Mouse (Mus musculus) intestine, postnatal 0 days (tissue): ENCODE results near the gene Ndel1. TPM values are rescaled to one million over a fixed set of nuclear protein-coding genes. Genes with fewer than 3 reads are reported as not detected.

ENCODE experiments used
- ATAC-seq: fragments of 200-750 bp; cut with Nextera tagmentation; 2 replicates; pipeline ENCODE4 v1.8.0; 2017; ENCODE audit warnings: mild to moderate bottlenecking, moderate TSS enrichment, moderate library complexity
- H3K27ac ChIP-seq: fragments of 300-500 bp; sonication (generic); 2 replicates; pipeline ENCODE4 v1.5.1; 2014; ENCODE audit warnings: mild to moderate bottlenecking, low read depth, low read length, moderate library complexity
- H3K27me3 ChIP-seq: fragments of 300-500 bp; sonication (generic); replicated peaks from 2 replicates; pipeline ENCODE4 v1.6.1; 2014; ENCODE audit warnings: low read length, mixed read lengths; ENCODE audit not compliant: control insufficient read depth, insufficient read depth
- H3K36me3 ChIP-seq: fragments of 300-500 bp; sonication (generic); 2 replicates; pipeline ENCODE4 v1.6.1; 2014; ENCODE audit warnings: mild to moderate bottlenecking, moderate library complexity; ENCODE audit not compliant: control insufficient read depth, insufficient read depth
- H3K4me1 ChIP-seq: fragments of 300-500 bp; sonication (generic); replicated peaks from 2 replicates; pipeline ENCODE4 v1.6.1; 2014; ENCODE audit warnings: antibody characterized with exemption, low read length, mixed read lengths; ENCODE audit not compliant: control insufficient read depth, insufficient read depth
- H3K4me2 ChIP-seq: fragments of 300-500 bp; sonication (generic); replicated peaks from 2 replicates; pipeline ENCODE4 v1.6.1; 2014; ENCODE audit warnings: low read depth, mild to moderate bottlenecking, moderate library complexity
- H3K4me3 ChIP-seq: fragments of 300-500 bp; sonication (generic); 2 replicates; pipeline ENCODE4 v1.5.1; 2014; ENCODE audit warnings: low read depth, low read length
- H3K9ac ChIP-seq: fragments of 300-500 bp; sonication (generic); 2 replicates; pipeline ENCODE4 v1.6.1; 2014; ENCODE audit warnings: mild to moderate bottlenecking, low read depth, low read length
- H3K9me3 ChIP-seq: fragments of 300-500 bp; sonication (generic); 2 replicates; pipeline ENCODE4 v1.6.1; 2016; ENCODE audit warnings: mixed run types; ENCODE audit not compliant: control insufficient read depth
- CTCF ChIP-seq: sonication (generic); IDR thresholded peaks from 2 replicates; pipeline ENCODE4 v1.5.1; 2016; ENCODE audit warnings: low read depth, mild to moderate bottlenecking, control low read depth, antibody characterized with exemption, moderate library complexity
- WGBS: fragments of 180-500 bp; shearing (Covaris S2); extraction: QIAGEN DNeasy Blood & Tissue Kit; methylation state at CpG from one replicate; pipeline ENCODE4 v1.1.7; 2014; 5-methylcytosine and 5-hydroxymethylcytosine counted together
- polyA plus RNA-seq: library from polyadenylated mRNA; unstranded; fragments of >200 nt; fragmentation: Nextera tagmentation; extraction: Ambion mirVana; gene quantifications from 2 replicates; pipeline ENCODE4 v1.2.1, GENCODE M21; 2015

Gene Ndel1
- polyA plus RNA-seq, 1 experiment from 2014 or later, result 63.6 TPM

- H3K4me2 ChIP-seq, result no peak overlapping the region
- no peaks in the 10 kb centered on the region for H3K9me3 ChIP-seq
- no peak overlapping the region for H3K9ac ChIP-seq
- no peak overlapping the region for H3K27ac ChIP-seq
- no peak for ATAC-seq
- no peaks in the 10 kb centered on the region for H3K27me3 ChIP-seq
- H3K4me1 ChIP-seq, result no peaks in the 10 kb centered on the region
- WGBS, result 74% methylated on average over 2 of the region's 2 CpGs
- H3K4me3 ChIP-seq, result no peak overlapping the region
- TF ChIP-seq CTCF, result no peak
- no peaks in the 10 kb centered on the region for H3K36me3 ChIP-seq
Observed at GRCm38 (mm10) chr11:68888653-68889052, 17.0 kb upstream of the Ndel1 start.

- H3K27ac ChIP-seq, result no peak within 1 kb of the TSS
- H3K4me2 ChIP-seq, result no peak within 1 kb of the TSS
- no peak within 1 kb of the TSS for H3K9ac ChIP-seq
- H3K4me1 ChIP-seq, result no peaks in the 10 kb centered on the region
- ATAC-seq, result no peak
- no peaks in the 10 kb centered on the region for H3K9me3 ChIP-seq
- 23% methylated on average over 6 of the region's 6 CpGs for WGBS
- no peak for TF ChIP-seq CTCF
- H3K36me3 ChIP-seq, result no peaks in the 10 kb centered on the region
- H3K4me3 ChIP-seq, result no peak within 1 kb of the TSS
- no peaks in the 10 kb centered on the region for H3K27me3 ChIP-seq
Observed at GRCm38 (mm10) chr11:68888253-68888652, 16.6 kb upstream of the Ndel1 start, which contains the start of gene Rnf222. Rnf222 (plus strand) TSS chr11:68888553.

DNA sequence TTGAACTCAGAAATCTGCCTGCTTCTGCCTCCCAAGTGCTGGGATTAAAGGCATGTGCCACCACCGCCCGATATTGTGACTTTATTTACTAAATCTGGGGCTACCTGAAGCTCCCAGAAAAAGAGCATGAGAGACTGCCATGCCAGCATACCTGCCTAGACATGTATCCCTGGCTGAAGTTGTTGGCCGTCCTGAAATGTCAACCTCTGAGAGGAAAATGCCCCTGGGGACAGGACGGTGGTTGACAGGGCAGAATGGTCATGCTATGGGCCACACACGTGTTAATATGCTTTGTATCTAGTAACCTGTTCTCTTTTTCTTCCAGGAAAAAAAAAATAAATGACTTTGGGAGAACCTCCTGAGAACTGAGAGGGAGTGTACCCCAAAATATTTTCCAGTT is 14.4 kb upstream of the Ndel1 start:
- no peak overlapping the region for H3K4me2 ChIP-seq
- WGBS, result 84% methylated on average over 5 of the region's 5 CpGs
- 0 out of 2 replicates have a peak, but pooled peaks cover 3% of the 10 kb centered on the region for H3K4me1 ChIP-seq
- H3K9me3 ChIP-seq, result no peaks in the 10 kb centered on the region
- no peaks in the 10 kb centered on the region for H3K27me3 ChIP-seq
- no peak overlapping the region for H3K9ac ChIP-seq
- no peaks in the 10 kb centered on the region for H3K36me3 ChIP-seq
- H3K4me3 ChIP-seq, result no peak overlapping the region
- ATAC-seq, result no peak
- TF ChIP-seq CTCF, result no peak
- no peak overlapping the region for H3K27ac ChIP-seq

DNA sequence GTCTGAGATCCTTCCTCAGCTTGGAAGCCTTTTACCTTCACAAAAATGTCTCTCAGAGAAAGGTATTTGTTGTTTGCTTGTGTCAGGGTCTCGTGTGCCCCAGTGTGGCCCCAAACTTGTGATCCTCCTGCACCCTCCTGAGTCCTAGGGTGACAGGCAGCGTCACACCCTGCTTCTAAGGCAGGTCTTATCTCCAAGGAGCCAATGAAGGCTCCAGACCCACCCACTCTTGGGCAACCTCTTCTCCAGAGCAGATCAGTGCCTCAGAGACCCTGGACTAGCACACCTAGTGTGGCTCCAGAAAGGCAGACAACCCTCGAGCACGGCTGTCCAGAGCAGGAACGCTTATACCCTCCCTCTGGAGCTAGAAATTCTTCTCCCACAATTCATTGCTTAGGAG is 12.7 kb upstream of the Ndel1 start:
- Histone ChIP-seq H3K36me3 (no peaks in the 10 kb centered on the region), H3K4me2 (no peak overlapping the region), H3K27me3 (no peaks in the 10 kb centered on the region), H3K9ac (no peak overlapping the region), H3K27ac (no peak overlapping the region), H3K9me3 (no peaks in the 10 kb centered on the region), H3K4me3 (no peak overlapping the region), H3K4me1 (0 out of 2 replicates have a peak, but pooled peaks cover 3% of the 10 kb centered on the region)
- no peak for TF ChIP-seq CTCF
- ATAC-seq, result no peak
- WGBS, result 39% methylated on average over 5 of the region's 5 CpGs

GRCm38 (mm10) chr11:68883843-68884242 is 12.2 kb upstream of the Ndel1 start:
- TF ChIP-seq CTCF, result no peak
- H3K4me3 ChIP-seq, result no peak overlapping the region
- no peaks in the 10 kb centered on the region for H3K9me3 ChIP-seq
- H3K36me3 ChIP-seq, result no peaks in the 10 kb centered on the region
- ATAC-seq, result no peak
- H3K27ac ChIP-seq, result no peak overlapping the region
- 0 out of 2 replicates have a peak, but pooled peaks cover 3% of the 10 kb centered on the region for H3K4me1 ChIP-seq
- H3K9ac ChIP-seq, result no peak overlapping the region
- no peaks in the 10 kb centered on the region for H3K27me3 ChIP-seq
- 86% methylated on average over 2 of the region's 2 CpGs for WGBS
- H3K4me2 ChIP-seq, result no peak overlapping the region

DNA sequence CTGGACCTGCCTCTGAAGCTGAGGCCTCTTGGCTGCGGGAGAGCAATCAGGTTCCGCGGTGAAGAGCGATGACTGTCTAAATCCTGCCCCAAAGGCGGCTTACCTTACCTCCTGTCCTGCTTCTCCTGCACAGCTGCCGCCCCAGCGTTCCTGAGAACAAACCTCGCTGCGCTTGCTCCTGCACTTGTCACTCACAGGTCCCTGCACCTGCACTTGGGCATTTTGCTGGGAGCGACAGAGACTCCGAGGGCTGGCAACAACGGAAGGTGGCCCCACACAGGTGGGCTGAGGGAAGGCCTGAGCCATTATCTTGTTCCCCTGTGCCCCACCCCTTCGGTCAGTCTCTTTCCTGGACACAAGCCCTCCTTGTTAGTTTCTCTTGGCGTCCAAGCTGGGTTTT is 10.4 kb upstream of the Ndel1 start:
- 0 out of 2 replicates have a peak, but pooled peaks cover 3% of the 10 kb centered on the region for H3K4me1 ChIP-seq
- no peaks in the 10 kb centered on the region for H3K9me3 ChIP-seq
- WGBS, result 12% methylated on average over 14 of the region's 14 CpGs
- H3K9ac ChIP-seq, result 0 out of 2 replicates have a peak overlapping the region, but pooled peaks have one; percentile 12
- peak overlapping the region; percentile 52 for H3K4me2 ChIP-seq
- no peaks in the 10 kb centered on the region for H3K36me3 ChIP-seq
- ATAC-seq, result no peak
- peak overlapping the region; percentile 50; the same call in 1 of the 2 replicates for H3K27ac ChIP-seq
- H3K27me3 ChIP-seq, result no peaks in the 10 kb centered on the region
- peak overlapping the region; percentile 0; the same call in 1 of the 2 replicates for H3K4me3 ChIP-seq
- no peak for TF ChIP-seq CTCF

DNA sequence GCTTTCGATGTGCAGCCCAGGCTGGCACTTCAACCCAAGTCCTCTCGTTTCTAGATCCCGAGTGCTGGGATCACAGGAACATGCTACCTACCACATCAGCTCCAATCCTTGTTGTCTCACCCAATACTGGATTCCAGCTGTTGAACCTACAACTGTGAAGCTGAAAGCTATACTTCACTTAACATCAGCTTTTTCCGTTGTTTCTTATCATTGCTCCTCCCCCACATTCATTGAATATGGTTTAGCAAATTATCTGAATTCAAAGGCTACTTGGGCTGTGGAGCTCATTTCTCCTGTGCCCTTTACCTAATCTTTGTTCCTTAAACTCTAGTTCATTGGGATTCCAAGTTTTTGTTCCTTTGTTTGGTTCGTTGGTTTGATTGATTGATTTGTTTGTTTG is 7.2 kb upstream of the Ndel1 start:
- H3K4me3 ChIP-seq, result no peak overlapping the region
- no peak overlapping the region for H3K4me2 ChIP-seq
- H3K9me3 ChIP-seq, result no peaks in the 10 kb centered on the region
- no peak overlapping the region for H3K9ac ChIP-seq
- H3K27me3 ChIP-seq, result no peaks in the 10 kb centered on the region
- WGBS, result 86% methylated on average over 5 of the region's 5 CpGs
- ATAC-seq, result no peak
- H3K4me1 ChIP-seq, result 0 out of 2 replicates have a peak, but pooled peaks cover 3% of the 10 kb centered on the region
- TF ChIP-seq CTCF, result no peak
- H3K27ac ChIP-seq, result no peak overlapping the region
- H3K36me3 ChIP-seq, result no peaks in the 10 kb centered on the region
